Mouse (Mus musculus) E14TG2a.4 (cell line): ENCODE data around the gene Pcsk6.
A peak's percentile ranks its signal among the peaks of the same experiment; 100 is the strongest.

Experiments used
- H3K27me3 ChIP-seq: 2 replicates; pipeline ENCODE4 v1.6.1; 2014; ENCODE audit warnings: low read length, control low read depth; ENCODE audit not compliant: insufficient read depth
- H3K36me3 ChIP-seq: 2 replicates; pipeline ENCODE4 v1.6.1; 2014; ENCODE audit warnings: low read length, control low read depth; ENCODE audit not compliant: insufficient read depth
- H3K4me1 ChIP-seq: replicated peaks from 2 replicates; pipeline ENCODE4 v1.6.1; 2014; ENCODE audit warnings: low read depth, low read length, control low read depth
- H3K4me3 ChIP-seq: replicated peaks from 2 replicates; pipeline ENCODE4 v1.5.1; 2014; ENCODE audit warnings: mild to moderate bottlenecking, low read length
- H3K9me3 ChIP-seq: 2 replicates; pipeline ENCODE4 v1.6.1; 2014; ENCODE audit warnings: low read length, control low read depth
- CTCF ChIP-seq: conservative IDR thresholded peaks from 2 replicates; pipeline ENCODE4 v1.5.1; 2014; ENCODE audit warnings: low read length
- NANOG ChIP-seq: IDR thresholded peaks from 2 replicates; pipeline ENCODE4 v1.6.1; 2014; ENCODE audit warnings: borderline replicate concordance, low read length, mixed read lengths
- POU5F1 ChIP-seq: IDR thresholded peaks from 2 replicates; pipeline ENCODE4 v1.6.1; 2014; ENCODE audit warnings: low read length, borderline replicate concordance

Pcsk6 gene

GRCm38 (mm10) chr7:65862473-65863176 is 1.1 kb downstream of the Pcsk6 start:
- Histone ChIP-seq H3K36me3 (no peaks in the 10 kb centered on the region), H3K27me3 (peaks cover 40% of the 10 kb centered on the region), H3K9me3 (no peaks in the 10 kb centered on the region), H3K4me1 (peaks cover 52% of the 10 kb centered on the region), H3K4me3 (peak overlapping the region; percentile 87)
- TF ChIP-seq POU5F1, result no peak
- no peak for TF ChIP-seq CTCF
- TF ChIP-seq NANOG, result no peak

- H3K9me3 ChIP-seq, result no peaks in the 10 kb centered on the region
- TF ChIP-seq CTCF (no peak), POU5F1 (no peak), NANOG (no peak)
- peaks cover 86% of the 10 kb centered on the region for H3K4me1 ChIP-seq
- no peaks in the 10 kb centered on the region for H3K36me3 ChIP-seq
- no peaks in the 10 kb centered on the region; the same call in 1 of the 2 replicates for H3K27me3 ChIP-seq
- H3K4me3 ChIP-seq, result peak overlapping the region; percentile 46
Observed at GRCm38 (mm10) chr7:65869173-65869572, 7.6 kb downstream of the Pcsk6 start.

GRCm38 (mm10) chr7:65869794-65870193 is 8.3 kb downstream of the Pcsk6 start:
- H3K36me3 ChIP-seq, result no peaks in the 10 kb centered on the region
- peak overlapping the region; percentile 46 for H3K4me3 ChIP-seq
- H3K4me1 ChIP-seq, result peaks cover 86% of the 10 kb centered on the region
- no peaks in the 10 kb centered on the region for H3K9me3 ChIP-seq
- TF ChIP-seq CTCF (no peak), NANOG (no peak), POU5F1 (no peak)
- no peaks in the 10 kb centered on the region; the same call in 1 of the 2 replicates for H3K27me3 ChIP-seq

- no peak overlapping the region for H3K4me3 ChIP-seq
- no peaks in the 10 kb centered on the region for H3K36me3 ChIP-seq
- TF ChIP-seq NANOG, result no peak
- no peak for TF ChIP-seq CTCF
- TF ChIP-seq POU5F1, result no peak
- peaks cover 86% of the 10 kb centered on the region for H3K4me1 ChIP-seq
- no peaks in the 10 kb centered on the region; the same call in 1 of the 2 replicates for H3K27me3 ChIP-seq
- no peaks in the 10 kb centered on the region for H3K9me3 ChIP-seq
Observed at GRCm38 (mm10) chr7:65870227-65870626, 8.7 kb downstream of the Pcsk6 start.

- Histone ChIP-seq H3K4me3 (peak overlapping the region; percentile 35; the same call in 1 of the 2 replicates), H3K4me1 (peaks cover 83% of the 10 kb centered on the region), H3K9me3 (no peaks in the 10 kb centered on the region), H3K36me3 (no peaks in the 10 kb centered on the region), H3K27me3 (no peaks in the 10 kb centered on the region; the same call in 1 of the 2 replicates)
- TF ChIP-seq CTCF (no peak), POU5F1 (no peak), NANOG (no peak)
Observed at GRCm38 (mm10) chr7:65870928-65871580, 9.5 kb downstream of the Pcsk6 start.

- H3K4me3 ChIP-seq, result 0 out of 2 replicates have a peak overlapping the region, but pooled peaks have one; percentile 24
- no peaks in the 10 kb centered on the region for H3K9me3 ChIP-seq
- no peaks in the 10 kb centered on the region for H3K36me3 ChIP-seq
- H3K4me1 ChIP-seq, result peaks cover 85% of the 10 kb centered on the region
- H3K27me3 ChIP-seq, result no peaks in the 10 kb centered on the region
- no peak for TF ChIP-seq POU5F1
- no peak for TF ChIP-seq CTCF
- no peak for TF ChIP-seq NANOG
Observed at GRCm38 (mm10) chr7:65871851-65872250, 10.3 kb downstream of the Pcsk6 start.

- Histone ChIP-seq H3K4me3 (peak overlapping the region; percentile 20; the same call in 1 of the 2 replicates), H3K36me3 (no peaks in the 10 kb centered on the region), H3K9me3 (no peaks in the 10 kb centered on the region), H3K27me3 (no peaks in the 10 kb centered on the region), H3K4me1 (peaks cover 90% of the 10 kb centered on the region)
- TF ChIP-seq POU5F1, result no peak
- TF ChIP-seq CTCF, result no peak
- TF ChIP-seq NANOG, result peak; percentile 61; the same call in 1 of the 2 replicates
Observed at GRCm38 (mm10) chr7:65873176-65873845, 11.8 kb downstream of the Pcsk6 start.

GRCm38 (mm10) chr7:65873902-65874301 is 12.4 kb downstream of the Pcsk6 start:
- H3K9me3 ChIP-seq, result no peaks in the 10 kb centered on the region
- H3K36me3 ChIP-seq, result no peaks in the 10 kb centered on the region
- H3K4me3 ChIP-seq, result peak overlapping the region; percentile 11; the same call in 1 of the 2 replicates
- no peak for TF ChIP-seq POU5F1
- no peak for TF ChIP-seq CTCF
- TF ChIP-seq NANOG, result no peak
- no peaks in the 10 kb centered on the region for H3K27me3 ChIP-seq
- peaks cover 91% of the 10 kb centered on the region for H3K4me1 ChIP-seq
